Mouse (Mus musculus) macrophage (primary cell): Measurements from ENCODE around the gene Gm28372. TPM values are rescaled to one million over a fixed set of nuclear protein-coding genes. Genes with fewer than 3 reads are reported as not detected.
A peak's percentile ranks its signal among the peaks of the same experiment; 100 is the strongest.

Experiments used
- H3K27ac ChIP-seq: fragments of 350-480 bp; formaldehyde crosslinking; 2 replicates; pipeline ENCODE4 v1.9.0; 2021
- H3K36me3 ChIP-seq: fragments of 350-480 bp; formaldehyde crosslinking; 2 replicates; pipeline ENCODE4 v1.9.0; 2021; ENCODE audit errors: inconsistent target
- H3K4me3 ChIP-seq: fragments of 350-480 bp; formaldehyde crosslinking; 2 replicates; pipeline ENCODE4 v1.9.0; 2021; ENCODE audit errors: inconsistent target
- H3K79me2 ChIP-seq: fragments of 350-480 bp; formaldehyde crosslinking; 2 replicates; pipeline ENCODE4 v1.9.0; 2021; ENCODE audit errors: inconsistent target
- WGBS: methylation state at CpG from one replicate; pipeline ENCODE4 v1.1.7; 2026; ENCODE audit warnings: inconsistent platforms; ENCODE audit not compliant: missing documents; 5-methylcytosine and 5-hydroxymethylcytosine counted together
- polyA plus RNA-seq: library from polyadenylated mRNA; stranded (reverse); fragments of 250-400 nt; gene quantifications from 3 replicates; pipeline ENCODE4 v1.2.4, GENCODE M21; 2018; ENCODE audit warnings: inconsistent platforms

The Gm28372 gene
- polyA plus RNA-seq, 1 experiment from 2014 or later = not detected

- peaks cover 60% of the 10 kb centered on the region for H3K79me2 ChIP-seq
- 17% methylated on average over 5 of the region's 5 CpGs for WGBS
- H3K27ac ChIP-seq = peak overlapping the region; percentile 79
- peak overlapping the region; percentile 62 for H3K4me3 ChIP-seq
- peaks cover 11% of the 10 kb centered on the region; the same call in 1 of the 2 replicates for H3K36me3 ChIP-seq
Observed at GRCm38 (mm10) chr2:130425112-130425511, 20.1 kb downstream of the Gm28372 start.

DNA sequence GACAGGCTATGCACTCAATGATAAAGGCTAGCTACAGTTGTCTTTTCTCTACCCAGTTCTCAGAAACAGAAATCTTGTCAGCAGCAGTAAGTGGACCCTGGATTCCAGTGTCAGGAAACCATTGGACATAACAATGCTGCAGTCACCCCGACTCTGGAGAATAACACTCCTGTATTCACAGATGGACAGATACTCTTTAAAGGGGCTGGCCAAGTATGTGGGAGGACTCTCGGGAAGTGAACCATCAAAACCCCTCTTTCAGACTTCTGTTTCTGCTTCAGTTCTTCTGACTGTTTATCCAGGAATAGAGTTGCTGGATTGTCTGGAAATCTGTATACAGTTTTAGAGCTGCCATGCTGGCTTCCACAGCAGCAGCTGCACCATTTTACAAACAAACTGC is 24.8 kb downstream of the Gm28372 start:
- WGBS = 77% methylated on average over 2 of the region's 2 CpGs
- peaks cover 100% of the 10 kb centered on the region for H3K79me2 ChIP-seq
- H3K27ac ChIP-seq = no peak overlapping the region
- no peak overlapping the region for H3K4me3 ChIP-seq
- H3K36me3 ChIP-seq = peaks cover 6% of the 10 kb centered on the region; the same call in 1 of the 2 replicates

DNA sequence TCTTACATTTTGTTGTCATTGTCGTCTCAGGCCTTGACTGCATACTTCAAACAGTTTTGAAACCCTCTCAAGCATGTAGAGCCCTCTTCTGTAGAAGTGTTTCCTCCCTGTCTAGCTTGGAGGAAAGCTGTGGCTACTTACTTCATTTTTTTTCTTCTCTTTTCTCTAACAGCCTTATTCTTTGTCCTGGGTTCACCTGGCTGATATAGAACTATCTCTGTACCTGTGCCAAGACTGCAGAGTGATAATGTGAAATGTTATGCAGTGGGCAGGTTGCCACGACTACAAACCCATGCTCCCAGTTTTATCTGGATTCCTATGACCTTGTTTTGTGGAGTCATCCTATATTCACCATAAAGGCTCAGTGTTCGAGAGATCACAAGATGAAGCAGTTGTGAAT is 25.4 kb downstream of the Gm28372 start:
- Histone ChIP-seq H3K4me3 (no peak overlapping the region), H3K79me2 (peaks cover 100% of the 10 kb centered on the region), H3K27ac (no peak overlapping the region), H3K36me3 (peaks cover 6% of the 10 kb centered on the region; the same call in 1 of the 2 replicates)
- 92% methylated on average over 3 of the region's 3 CpGs for WGBS

DNA sequence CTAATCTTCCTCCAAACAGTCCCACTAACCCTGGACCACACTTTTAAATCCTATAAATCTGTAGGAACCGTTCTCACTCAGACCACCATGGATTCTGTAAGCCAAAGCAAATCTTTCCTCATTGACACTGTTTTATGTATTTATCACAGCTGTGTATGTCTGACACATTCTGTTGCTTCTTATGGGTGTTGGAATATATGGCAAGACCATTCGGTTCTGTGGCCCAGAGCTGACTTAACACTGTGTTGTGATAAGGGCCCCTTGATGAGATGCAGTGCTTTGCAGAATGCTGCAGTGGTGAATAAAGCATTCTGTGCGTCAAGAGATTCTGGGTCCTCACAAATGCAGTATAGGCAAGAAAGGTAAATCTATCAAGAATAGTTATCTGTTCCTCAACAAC is 27.1 kb downstream of the Gm28372 start:
- Histone ChIP-seq H3K36me3 (peaks cover 7% of the 10 kb centered on the region; the same call in 1 of the 2 replicates), H3K27ac (no peak overlapping the region), H3K4me3 (no peak overlapping the region), H3K79me2 (peaks cover 100% of the 10 kb centered on the region)
- WGBS = 100% methylated on average over 3 of the region's 3 CpGs

DNA sequence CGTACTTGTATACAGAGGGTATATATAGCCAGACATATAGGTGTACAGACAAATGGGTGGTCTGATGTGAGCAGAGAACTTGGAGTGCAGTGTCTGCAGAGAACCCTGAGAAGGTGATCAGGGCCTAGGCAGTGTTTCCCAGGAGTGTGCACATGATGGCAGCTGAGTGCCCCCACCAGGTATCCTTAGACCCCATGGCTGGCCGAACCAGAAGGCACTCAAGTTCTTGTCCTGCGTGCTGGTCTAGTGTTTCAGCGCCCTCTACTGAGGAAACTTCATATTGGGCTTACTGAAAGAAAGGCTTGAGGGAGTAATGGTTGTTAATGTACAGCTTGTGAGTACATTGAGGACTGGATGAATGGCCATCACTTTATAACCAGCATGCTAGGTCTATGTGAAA is 28.1 kb downstream of the Gm28372 start:
- H3K27ac ChIP-seq = no peak overlapping the region
- peaks cover 17% of the 10 kb centered on the region; the same call in 1 of the 2 replicates for H3K36me3 ChIP-seq
- 18% methylated on average over 4 of the region's 4 CpGs for WGBS

GRCm38 (mm10) chr2:130436769-130437168 is 31.7 kb downstream of the Gm28372 start:
- 100% methylated on average over 1 of the region's 1 CpGs for WGBS
- peaks cover 58% of the 10 kb centered on the region for H3K79me2 ChIP-seq
- no peak overlapping the region for H3K27ac ChIP-seq
- no peak overlapping the region for H3K4me3 ChIP-seq
- H3K36me3 ChIP-seq = peaks cover 51% of the 10 kb centered on the region

More for the DNA sequence above, 28.1 kb downstream of the Gm28372 start:
- Histone ChIP-seq H3K4me3 (no peak overlapping the region), H3K79me2 (peaks cover 94% of the 10 kb centered on the region)

DNA sequence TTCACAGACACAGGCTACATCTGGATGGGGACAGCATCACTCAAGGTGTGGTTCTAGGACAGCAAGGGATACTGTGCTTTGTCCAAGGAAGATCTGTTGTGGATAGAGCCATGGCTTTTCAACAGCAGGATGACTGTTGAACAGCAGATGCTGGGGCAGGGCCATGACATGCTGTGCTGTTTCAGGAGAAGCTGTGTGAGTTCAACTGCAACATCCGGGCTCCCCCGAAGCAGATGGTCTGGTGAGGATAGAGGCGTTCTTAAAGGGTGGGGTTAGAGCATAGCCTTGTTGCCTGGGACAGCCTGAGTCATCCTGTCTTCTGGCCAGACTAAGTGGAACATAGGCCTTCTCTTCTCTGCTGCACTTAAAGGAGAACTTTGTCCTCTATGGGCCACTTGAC is 33.8 kb downstream of the Gm28372 start:
- H3K36me3 ChIP-seq = peaks cover 66% of the 10 kb centered on the region
- 88% methylated on average over 3 of the region's 3 CpGs for WGBS

DNA sequence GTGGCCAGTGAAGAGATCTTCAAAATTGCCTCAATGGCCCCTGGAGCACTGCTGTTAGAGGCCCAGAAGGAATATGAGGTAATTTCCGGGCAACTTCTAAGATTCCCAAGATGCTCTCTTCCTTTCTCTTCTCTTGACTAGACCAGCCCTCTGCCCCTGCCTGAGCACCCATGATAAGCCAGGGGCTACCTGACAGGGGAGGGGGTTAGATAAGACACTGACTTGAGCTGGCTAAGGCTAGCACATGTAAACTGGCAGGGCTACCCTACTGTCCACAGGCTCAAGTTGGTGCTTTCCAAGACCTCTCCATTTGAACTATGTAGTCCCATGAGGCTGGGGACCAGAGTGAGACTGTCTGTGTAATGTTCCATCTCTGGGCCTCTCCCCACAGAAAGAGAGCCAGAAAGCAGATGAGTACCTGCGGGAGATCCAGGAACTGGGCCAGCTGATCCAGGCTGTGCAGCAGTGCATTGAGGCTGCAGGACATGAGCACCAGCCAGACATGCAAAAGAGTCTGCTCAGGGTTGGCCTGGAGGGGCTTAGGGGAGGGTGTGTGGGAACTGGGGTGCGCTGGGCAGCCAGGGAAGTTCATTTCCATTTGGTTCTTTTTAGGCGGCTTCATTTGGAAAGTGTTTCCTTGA is 34.9 kb downstream of the Gm28372 start:
- Histone ChIP-seq H3K4me3 (no peak overlapping the region), H3K36me3 (peaks cover 73% of the 10 kb centered on the region), H3K27ac (no peak overlapping the region), H3K79me2 (peaks cover 26% of the 10 kb centered on the region)
- WGBS = 100% methylated on average over 4 of the region's 4 CpGs

More for the DNA sequence above, 33.8 kb downstream of the Gm28372 start:
- Histone ChIP-seq H3K27ac (no peak overlapping the region), H3K79me2 (peaks cover 37% of the 10 kb centered on the region), H3K4me3 (no peak overlapping the region)

DNA sequence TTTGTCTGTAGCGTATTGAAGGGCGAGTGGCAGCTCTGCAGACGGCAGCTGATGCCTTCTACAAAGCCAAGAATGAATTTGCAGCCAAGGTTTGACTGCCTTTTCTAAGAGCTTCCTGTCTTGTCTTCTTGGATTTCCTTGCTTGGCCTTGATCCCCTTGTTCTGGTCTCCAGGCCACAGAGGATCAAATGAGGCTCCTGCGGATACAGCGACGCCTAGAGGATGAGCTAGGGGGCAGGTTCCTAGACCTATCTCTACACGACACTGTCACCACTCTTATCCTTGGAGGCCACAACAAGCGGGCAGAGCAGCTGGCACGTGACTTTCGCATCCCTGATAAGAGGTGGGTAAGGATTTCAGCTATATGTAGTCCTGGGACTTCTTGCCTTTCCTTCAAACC is 37.1 kb downstream of the Gm28372 start:
- Histone ChIP-seq H3K4me3 (no peak overlapping the region), H3K27ac (no peak overlapping the region), H3K79me2 (peaks cover 4% of the 10 kb centered on the region; the same call in 1 of the 2 replicates), H3K36me3 (peaks cover 72% of the 10 kb centered on the region)
- WGBS = 97% methylated on average over 10 of the region's 10 CpGs

- H3K79me2 ChIP-seq = peaks cover 31% of the 10 kb centered on the region
- no peak overlapping the region for H3K4me3 ChIP-seq
- peaks cover 11% of the 10 kb centered on the region for H3K36me3 ChIP-seq
- H3K27ac ChIP-seq = no peak overlapping the region
Observed at GRCm38 (mm10) chr2:130448449-130448848, 43.4 kb downstream of the Gm28372 start.

- H3K4me3 ChIP-seq = peak overlapping the region; percentile 49
- H3K27ac ChIP-seq = peak overlapping the region; percentile 45
- H3K36me3 ChIP-seq = peaks cover 3% of the 10 kb centered on the region
- H3K79me2 ChIP-seq = peaks cover 38% of the 10 kb centered on the region
- 17% methylated on average over 15 of the region's 17 CpGs for WGBS
Observed at GRCm38 (mm10) chr2:130449021-130449793, 44.2 kb downstream of the Gm28372 start.

- H3K36me3 ChIP-seq = no peaks in the 10 kb centered on the region
- H3K4me3 ChIP-seq = peak within 1 kb of the TSS; percentile 85
- peaks cover 45% of the 10 kb centered on the region for H3K79me2 ChIP-seq
- peak within 1 kb of the TSS; percentile 81 for H3K27ac ChIP-seq
- under 1% methylated on average over 40 of the region's 50 CpGs for WGBS
Observed at GRCm38 (mm10) chr2:130449794-130450433, 44.9 kb downstream of the Gm28372 start, which contains the start of gene Ptpra. TSS of gene Ptpra (plus strand) at chr2:130450278.

GRCm38 (mm10) chr2:130450434-130450796 is 45.4 kb downstream of the Gm28372 start:
- under 1% methylated on average over 42 of the region's 47 CpGs for WGBS
- Histone ChIP-seq H3K27ac (peak overlapping the region; percentile 81), H3K4me3 (peak overlapping the region; percentile 85), H3K36me3 (no peaks in the 10 kb centered on the region), H3K79me2 (peaks cover 50% of the 10 kb centered on the region)

GRCm38 (mm10) chr2:130451086-130451726 is 46.2 kb downstream of the Gm28372 start:
- Histone ChIP-seq H3K27ac (peak overlapping the region; percentile 81), H3K4me3 (peak overlapping the region; percentile 85), H3K36me3 (no peaks in the 10 kb centered on the region), H3K79me2 (peaks cover 58% of the 10 kb centered on the region)
- 47% methylated on average over 11 of the region's 14 CpGs for WGBS
